Mouse (Mus musculus) midbrain, embryonic 15.5 days (tissue): ENCODE measurements around the gene Myzap. TPM values are rescaled to one million over a fixed set of nuclear protein-coding genes. Genes with fewer than 3 reads are reported as not detected.

Source experiments
- ATAC-seq: fragments of 200-750 bp; cut with Nextera tagmentation; replicated peaks from 2 replicates; pipeline ENCODE4 v1.8.0; 2017; ENCODE audit warnings: moderate TSS enrichment
- H3K27ac ChIP-seq: fragments of 300-500 bp; sonication (generic); 2 replicates; pipeline ENCODE4 v1.5.1; 2015; ENCODE audit warnings: mild to moderate bottlenecking, inconsistent platforms
- H3K27me3 ChIP-seq: fragments of 300-500 bp; sonication (generic); replicated peaks from 2 replicates; pipeline ENCODE4 v1.6.1; 2015; ENCODE audit warnings: inconsistent platforms
- H3K36me3 ChIP-seq: fragments of 300-500 bp; sonication (generic); replicated peaks from 2 replicates; pipeline ENCODE4 v1.6.1; 2015; ENCODE audit warnings: inconsistent platforms
- H3K4me1 ChIP-seq: fragments of 300-500 bp; sonication (generic); 2 replicates; pipeline ENCODE4 v1.6.1; 2015; ENCODE audit warnings: inconsistent platforms
- H3K4me2 ChIP-seq: fragments of 300-500 bp; sonication (generic); 2 replicates; pipeline ENCODE4 v1.6.1; 2015; ENCODE audit warnings: inconsistent platforms, mild to moderate bottlenecking, moderate library complexity
- H3K4me3 ChIP-seq: fragments of 300-500 bp; sonication (generic); 2 replicates; pipeline ENCODE4 v1.5.1; 2015; ENCODE audit warnings: mild to moderate bottlenecking, inconsistent platforms
- H3K9ac ChIP-seq: fragments of 300-500 bp; sonication (generic); 2 replicates; pipeline ENCODE4 v1.6.1; 2015; ENCODE audit warnings: mild to moderate bottlenecking, inconsistent platforms
- H3K9me3 ChIP-seq: fragments of 300-500 bp; sonication (generic); 2 replicates; pipeline ENCODE4 v1.6.1; 2016; ENCODE audit warnings: inconsistent platforms
- WGBS: fragments of 180-500 bp; shearing (Covaris S2); methylation state at CpG from one replicate; pipeline ENCODE4 v1.1.7; 2015; ENCODE audit warnings: mixed read lengths; 5-methylcytosine and 5-hydroxymethylcytosine counted together
- polyA plus RNA-seq: library from polyadenylated mRNA; unstranded; fragments of >200 nt; fragmentation: Nextera tagmentation; extraction: Ambion mirVana; gene quantifications from 2 replicates; pipeline ENCODE4 v1.2.1, GENCODE M21; 2015

The Myzap gene
- 2.1 and 3.1 TPM in 2 replicates for polyA plus RNA-seq

GRCm38 (mm10) chr9:71591938-71592548 lies at the start of gene Myzap:
Gene Myzap, minus strand, starts transcription at chr9:71592360.
- H3K4me2 ChIP-seq: peak within 1 kb of the TSS; percentile 92
- WGBS: 2% methylated on average over 29 of the region's 29 CpGs
- H3K36me3 ChIP-seq: no peaks in the 10 kb centered on the region
- H3K27ac ChIP-seq: no peak within 1 kb of the TSS
- no peaks in the 10 kb centered on the region; the same call in 1 of the 2 replicates for H3K27me3 ChIP-seq
- peak; percentile 83 for ATAC-seq
- H3K9ac ChIP-seq: peak within 1 kb of the TSS; percentile 60
- no peaks in the 10 kb centered on the region for H3K9me3 ChIP-seq
- H3K4me1 ChIP-seq: peaks cover 10% of the 10 kb centered on the region; the same call in 1 of the 2 replicates
- peak within 1 kb of the TSS; percentile 61 for H3K4me3 ChIP-seq

DNA sequence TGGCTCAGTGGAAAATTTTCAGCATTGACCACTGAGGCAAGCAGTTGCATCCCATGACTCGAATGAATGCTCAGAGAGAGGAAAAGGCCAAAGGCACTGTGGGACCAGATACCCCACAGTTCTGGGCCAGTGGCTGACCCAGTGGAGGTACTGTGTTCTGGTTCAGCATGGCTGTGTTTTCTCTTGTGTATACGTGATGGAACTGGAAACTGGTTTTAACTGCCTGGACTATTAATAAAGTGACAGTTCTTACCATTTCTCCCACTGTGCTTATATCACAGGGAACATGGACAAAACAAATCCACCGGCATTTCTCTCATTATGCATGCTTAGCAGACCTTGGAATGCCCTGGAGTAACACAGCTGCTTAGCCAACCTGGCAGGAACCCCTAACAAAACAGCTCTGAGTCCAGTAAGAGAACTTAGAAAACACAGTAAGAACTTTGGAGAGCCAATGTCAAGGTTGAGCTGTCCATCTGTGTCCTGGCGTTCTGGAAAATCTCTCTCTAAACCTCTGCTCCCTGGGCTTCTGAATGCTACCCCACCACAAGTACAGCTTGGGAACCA lies 48.3 kb upstream of the Myzap start:
- Histone ChIP-seq H3K9ac (no peak overlapping the region), H3K9me3 (no peaks in the 10 kb centered on the region), H3K27ac (no peak overlapping the region), H3K4me1 (peaks cover 8% of the 10 kb centered on the region), H3K27me3 (no peaks in the 10 kb centered on the region), H3K4me2 (no peak overlapping the region), H3K36me3 (no peaks in the 10 kb centered on the region), H3K4me3 (no peak overlapping the region)
- no peak for ATAC-seq
- 67% methylated on average over 4 of the region's 4 CpGs for WGBS

DNA sequence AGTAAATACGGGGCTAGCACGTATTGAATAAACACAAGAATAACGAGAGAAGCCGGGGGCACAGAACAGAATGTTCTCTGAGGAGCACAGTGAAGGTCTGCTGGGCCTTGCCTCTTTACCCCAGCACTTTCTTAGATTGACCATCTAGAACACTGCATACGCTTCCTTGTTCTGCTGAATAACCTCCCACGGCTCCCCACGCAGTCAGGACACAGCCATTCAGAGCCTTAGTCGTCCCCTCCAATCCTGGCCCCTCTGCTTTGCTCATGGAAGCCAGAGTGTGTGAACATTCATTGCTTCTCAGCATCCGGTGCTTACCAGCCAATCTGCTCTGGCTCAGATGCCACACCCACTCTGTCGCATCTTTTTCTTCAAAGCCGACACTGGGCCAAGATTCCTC lies 46.0 kb upstream of the Myzap start:
- Histone ChIP-seq H3K36me3 (no peaks in the 10 kb centered on the region), H3K27ac (no peak overlapping the region), H3K4me2 (no peak overlapping the region), H3K9ac (no peak overlapping the region), H3K27me3 (no peaks in the 10 kb centered on the region), H3K9me3 (no peaks in the 10 kb centered on the region), H3K4me3 (no peak overlapping the region), H3K4me1 (peaks cover 8% of the 10 kb centered on the region)
- WGBS: 60% methylated on average over 11 of the region's 11 CpGs
- ATAC-seq: no peak

DNA sequence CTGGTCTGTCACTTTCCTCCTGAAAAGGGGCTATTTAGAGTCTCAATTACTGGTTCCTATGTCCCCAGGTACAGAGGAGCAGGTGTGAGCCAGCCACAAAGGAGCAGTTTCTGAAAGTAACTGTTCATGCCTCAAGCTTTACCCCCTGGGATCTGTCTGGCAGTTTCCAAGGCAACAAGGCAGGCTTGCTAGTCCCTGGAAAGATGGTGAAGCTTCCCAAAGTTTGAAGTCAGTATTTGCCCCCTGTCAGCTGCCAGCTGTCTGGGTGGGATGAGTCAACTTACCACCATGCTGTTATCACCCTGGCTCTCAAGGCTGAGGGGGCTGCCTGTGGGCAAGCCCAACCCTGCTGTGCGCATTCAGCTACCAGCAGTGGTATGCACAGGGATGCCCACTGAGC lies 44.7 kb upstream of the Myzap start:
- Histone ChIP-seq H3K4me1 (peaks cover 8% of the 10 kb centered on the region), H3K4me2 (no peak overlapping the region), H3K27ac (peak overlapping the region; percentile 23), H3K36me3 (no peaks in the 10 kb centered on the region), H3K27me3 (no peaks in the 10 kb centered on the region), H3K4me3 (no peak overlapping the region), H3K9ac (no peak overlapping the region), H3K9me3 (no peaks in the 10 kb centered on the region)
- WGBS: 81% methylated on average over 1 of the region's 1 CpGs
- peak; percentile 74 for ATAC-seq

- Histone ChIP-seq H3K4me1 (peaks cover 8% of the 10 kb centered on the region), H3K36me3 (no peaks in the 10 kb centered on the region), H3K27ac (no peak overlapping the region), H3K4me3 (no peak overlapping the region), H3K9me3 (no peaks in the 10 kb centered on the region), H3K27me3 (no peaks in the 10 kb centered on the region), H3K9ac (no peak overlapping the region), H3K4me2 (no peak overlapping the region)
- WGBS: 73% methylated on average over 1 of the region's 1 CpGs
- no peak for ATAC-seq
Observed at GRCm38 (mm10) chr9:71635627-71636026, 43.5 kb upstream of the Myzap start.

DNA sequence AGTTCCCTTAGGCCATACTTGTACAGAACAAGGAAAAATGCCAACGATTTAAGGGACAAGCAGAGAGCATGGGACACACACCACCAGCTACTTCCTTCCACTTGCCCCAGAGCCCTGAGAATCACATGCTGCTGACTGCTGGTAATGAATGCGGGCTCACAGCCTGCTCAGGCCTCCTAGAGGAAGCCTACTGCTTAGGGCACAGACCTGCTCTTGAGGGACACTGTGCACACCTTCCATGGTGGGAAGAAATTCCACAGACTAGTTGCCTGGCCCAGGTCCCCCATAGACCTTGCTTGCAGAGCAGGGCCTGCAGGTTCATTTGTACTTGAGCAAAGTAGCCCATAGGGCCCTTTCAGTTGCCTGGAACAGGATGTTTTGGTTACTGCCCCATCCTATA lies 42.8 kb upstream of the Myzap start:
- Histone ChIP-seq H3K27me3 (no peaks in the 10 kb centered on the region), H3K9me3 (no peaks in the 10 kb centered on the region), H3K4me1 (peaks cover 8% of the 10 kb centered on the region), H3K4me3 (no peak overlapping the region), H3K27ac (no peak overlapping the region), H3K4me2 (no peak overlapping the region), H3K9ac (no peak overlapping the region), H3K36me3 (no peaks in the 10 kb centered on the region)
- 85% methylated on average over 2 of the region's 2 CpGs for WGBS
- ATAC-seq: no peak

- WGBS: 51% methylated on average over 6 of the region's 6 CpGs
- Histone ChIP-seq H3K9ac (no peak overlapping the region), H3K4me3 (no peak overlapping the region), H3K9me3 (no peaks in the 10 kb centered on the region), H3K4me2 (no peak overlapping the region), H3K4me1 (no peaks in the 10 kb centered on the region), H3K36me3 (no peaks in the 10 kb centered on the region), H3K27me3 (no peaks in the 10 kb centered on the region), H3K27ac (no peak overlapping the region)
- ATAC-seq: no peak
Observed at GRCm38 (mm10) chr9:71628921-71629320, 36.8 kb upstream of the Myzap start.

- H3K9ac ChIP-seq: no peak overlapping the region
- no peaks in the 10 kb centered on the region for H3K9me3 ChIP-seq
- no peak overlapping the region for H3K27ac ChIP-seq
- H3K4me3 ChIP-seq: no peak overlapping the region
- WGBS: 72% methylated on average over 6 of the region's 6 CpGs
- no peaks in the 10 kb centered on the region for H3K27me3 ChIP-seq
- H3K4me2 ChIP-seq: no peak overlapping the region
- no peaks in the 10 kb centered on the region for H3K36me3 ChIP-seq
- no peak for ATAC-seq
- no peaks in the 10 kb centered on the region for H3K4me1 ChIP-seq
Observed at GRCm38 (mm10) chr9:71628286-71628685, 36.1 kb upstream of the Myzap start.

DNA sequence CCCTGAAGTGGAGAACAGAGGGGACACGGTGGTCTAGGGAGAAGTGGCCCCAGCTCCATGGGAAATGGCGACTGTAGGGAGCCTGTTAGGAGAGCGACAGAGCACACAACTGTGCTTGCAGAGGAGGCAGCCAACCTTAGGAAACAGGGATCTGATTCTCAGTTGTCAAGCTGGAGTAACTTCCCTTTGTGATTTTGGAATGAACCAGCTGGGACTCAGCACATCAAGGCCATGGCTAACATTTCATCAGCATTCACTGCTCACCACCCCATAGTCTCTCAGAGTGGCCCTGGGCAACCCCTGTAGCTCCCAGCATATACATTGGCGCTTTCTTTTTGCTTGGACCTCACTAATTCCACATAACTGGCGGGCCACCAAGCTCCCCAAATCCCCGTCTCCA lies 33.8 kb upstream of the Myzap start:
- no peaks in the 10 kb centered on the region for H3K9me3 ChIP-seq
- H3K4me2 ChIP-seq: no peak overlapping the region
- no peak overlapping the region for H3K9ac ChIP-seq
- no peaks in the 10 kb centered on the region for H3K4me1 ChIP-seq
- H3K36me3 ChIP-seq: no peaks in the 10 kb centered on the region
- H3K27ac ChIP-seq: no peak overlapping the region
- 88% methylated on average over 6 of the region's 6 CpGs for WGBS
- H3K27me3 ChIP-seq: no peaks in the 10 kb centered on the region
- no peak overlapping the region for H3K4me3 ChIP-seq
- ATAC-seq: no peak

DNA sequence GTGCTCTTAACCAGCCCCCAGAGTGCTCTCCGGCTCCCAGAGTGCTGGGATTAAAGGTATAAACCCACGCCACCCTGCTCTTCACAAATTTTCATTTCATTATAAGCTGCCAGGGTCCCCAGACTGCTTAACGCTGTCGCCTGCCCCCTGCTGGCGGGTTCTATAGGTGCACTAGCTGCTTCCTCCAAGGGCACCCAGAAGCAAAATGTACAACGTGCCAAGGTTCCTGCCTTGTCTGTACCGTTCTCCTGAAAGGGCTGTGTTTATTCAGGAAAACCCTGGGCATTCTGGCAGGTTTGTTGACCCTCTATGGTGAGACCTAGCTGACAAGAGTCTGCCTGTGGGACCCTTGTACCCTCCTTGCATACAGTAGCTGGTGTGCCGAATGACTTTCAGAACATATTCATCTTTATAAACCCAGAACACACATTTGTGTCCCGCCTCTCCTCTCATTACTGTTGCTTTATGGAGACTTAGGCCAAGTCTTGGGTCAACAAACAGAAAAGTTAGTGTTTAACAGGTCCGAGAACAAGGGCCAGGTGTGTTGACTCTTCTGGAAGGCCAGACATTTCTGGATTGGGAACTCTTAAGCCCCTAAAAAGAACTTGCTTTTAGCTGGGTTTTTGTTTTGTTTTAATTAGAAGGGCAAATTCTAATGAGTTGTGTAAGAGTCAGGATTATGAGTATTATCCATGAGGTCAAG lies 32.8 kb upstream of the Myzap start:
- Histone ChIP-seq H3K27ac (no peak overlapping the region), H3K4me1 (no peaks in the 10 kb centered on the region), H3K4me3 (no peak overlapping the region), H3K9me3 (no peaks in the 10 kb centered on the region), H3K4me2 (no peak overlapping the region), H3K27me3 (no peaks in the 10 kb centered on the region), H3K36me3 (no peaks in the 10 kb centered on the region), H3K9ac (no peak overlapping the region)
- no peak for ATAC-seq
- 51% methylated on average over 10 of the region's 10 CpGs for WGBS

DNA sequence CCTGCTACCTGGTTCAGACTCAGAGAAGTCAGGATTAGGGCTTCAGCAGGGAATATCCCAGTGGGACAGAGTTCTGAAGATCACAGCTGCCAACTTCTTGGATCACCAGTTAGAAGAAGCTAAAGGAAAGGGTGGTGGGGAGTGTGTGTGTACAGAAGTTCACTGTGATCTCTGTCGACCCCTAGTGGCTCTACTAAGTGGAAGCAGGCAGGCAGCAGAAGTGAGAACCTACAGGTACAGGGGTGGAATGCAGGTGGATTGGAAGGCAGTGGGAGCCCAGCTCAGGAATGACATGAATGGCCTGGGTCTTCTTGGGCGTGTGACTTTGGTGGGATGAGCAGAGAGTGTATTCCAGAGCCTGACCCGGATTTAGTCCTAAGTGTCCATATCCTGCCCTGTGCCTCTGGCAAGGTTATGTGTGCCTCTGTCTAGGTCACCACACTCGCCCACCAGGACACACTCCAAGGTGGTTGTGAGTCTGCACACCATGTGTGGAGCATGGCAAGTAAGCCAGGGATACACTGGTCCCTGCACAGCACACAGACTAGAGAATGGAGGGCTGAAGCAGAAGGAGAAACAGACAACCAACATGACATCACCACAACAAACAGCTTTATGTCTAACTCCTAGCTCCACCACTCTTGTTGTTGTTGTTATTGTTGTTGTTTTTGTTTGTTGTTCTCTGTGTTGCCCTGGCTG lies 31.9 kb upstream of the Myzap start:
- WGBS: 47% methylated on average over 4 of the region's 4 CpGs
- H3K36me3 ChIP-seq: no peaks in the 10 kb centered on the region
- H3K27ac ChIP-seq: no peak overlapping the region
- H3K9ac ChIP-seq: no peak overlapping the region
- no peaks in the 10 kb centered on the region for H3K27me3 ChIP-seq
- no peaks in the 10 kb centered on the region for H3K4me1 ChIP-seq
- no peak overlapping the region for H3K4me2 ChIP-seq
- no peaks in the 10 kb centered on the region for H3K9me3 ChIP-seq
- ATAC-seq: peak; percentile 62; the same call in 1 of the 2 replicates
- no peak overlapping the region for H3K4me3 ChIP-seq

- H3K4me3 ChIP-seq: no peak overlapping the region
- H3K36me3 ChIP-seq: no peaks in the 10 kb centered on the region
- no peaks in the 10 kb centered on the region for H3K4me1 ChIP-seq
- WGBS: 61% methylated on average over 3 of the region's 3 CpGs
- H3K27me3 ChIP-seq: no peaks in the 10 kb centered on the region
- no peak overlapping the region for H3K4me2 ChIP-seq
- ATAC-seq: no peak
- H3K9ac ChIP-seq: no peak overlapping the region
- H3K9me3 ChIP-seq: no peaks in the 10 kb centered on the region
- H3K27ac ChIP-seq: no peak overlapping the region
Observed at GRCm38 (mm10) chr9:71622593-71622992, 30.4 kb upstream of the Myzap start.
